Mouse (Mus musculus) layer of hippocampus, postnatal 36 days (tissue): ENCODE results near the gene Nudt7. TPM values are rescaled to one million over a fixed set of nuclear protein-coding genes. Genes with fewer than 3 reads are reported as not detected.

Experiments used
- DNase-seq, 2 experiments: peaks; one replicate each; pipeline ENCODE4 v3.0.0; 2022
- total RNA-seq, 2 experiments: library from RNA; stranded (reverse); gene quantifications; 2 replicates each; pipeline ENCODE4 v1.2.3; 2021

Gene Nudt7
- total RNA-seq, 2 experiments from 2014 or later = 5.0 to 5.3 TPM

DNA sequence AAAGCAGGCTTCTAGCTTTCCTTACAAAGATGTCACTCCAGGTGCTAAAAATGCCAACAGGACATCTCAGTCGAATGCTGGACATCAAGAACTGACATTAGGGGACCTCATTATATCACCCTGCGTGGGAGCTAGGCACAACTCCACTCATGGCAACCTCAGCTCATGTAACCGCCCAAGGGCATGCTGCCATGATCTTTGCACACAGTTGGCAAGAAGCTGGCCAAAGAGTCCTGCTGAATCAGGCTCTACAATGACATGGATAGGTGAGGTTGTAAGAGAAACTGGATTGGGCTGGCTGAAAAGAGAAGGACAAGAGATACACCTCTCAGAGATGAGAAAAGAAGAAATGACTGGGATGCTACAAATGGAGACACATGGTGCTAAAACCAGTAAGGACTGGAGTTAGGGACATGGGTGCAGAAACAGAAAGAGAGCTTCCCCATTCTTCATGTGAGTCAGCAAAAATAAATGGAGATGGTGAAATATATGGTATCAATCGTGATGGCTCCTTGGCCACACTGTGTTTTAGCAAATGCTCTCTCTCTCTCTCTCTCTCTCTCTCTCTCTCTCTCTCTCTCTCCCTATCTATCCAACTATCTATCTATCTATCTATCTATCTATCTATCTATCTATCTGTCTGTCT is 10.4 kb downstream of the Nudt7 start:
- DNase-seq = no peak

DNA sequence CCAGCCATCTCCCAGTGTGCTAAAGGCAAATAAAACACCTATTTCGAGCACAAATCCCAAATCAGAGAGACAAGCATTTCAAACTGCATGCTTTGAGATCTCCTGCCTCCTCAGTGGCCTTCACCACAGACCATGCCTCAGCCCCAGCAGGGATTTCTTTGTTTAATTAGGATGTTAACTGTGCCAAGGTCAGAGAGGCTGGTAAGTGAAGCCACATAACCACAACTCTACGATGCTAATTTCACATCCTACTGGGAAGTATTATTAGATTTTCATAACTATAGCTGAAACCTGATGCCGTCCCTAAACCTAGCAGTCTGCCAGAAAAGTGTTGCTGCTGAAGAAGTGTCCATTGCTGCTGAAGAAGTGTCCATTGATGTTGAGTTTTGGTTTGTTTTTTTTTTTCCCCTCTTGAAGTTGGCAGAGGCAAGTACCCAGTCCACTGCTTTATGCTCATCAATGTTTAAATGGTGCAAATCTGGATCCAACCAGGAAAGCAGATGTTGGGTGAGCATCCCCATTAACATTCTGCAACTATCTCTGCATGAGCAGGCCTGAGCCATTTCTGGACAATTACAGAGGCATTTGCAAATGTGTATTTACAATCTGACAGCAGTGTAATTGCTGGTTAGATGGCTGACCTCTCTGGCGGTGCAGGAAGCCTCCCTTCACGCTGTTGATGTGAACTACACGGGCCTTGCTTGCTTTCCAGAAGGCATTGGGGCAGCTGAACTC is 20.1 kb downstream of the Nudt7 start:
- DNase-seq = no peak

DNA sequence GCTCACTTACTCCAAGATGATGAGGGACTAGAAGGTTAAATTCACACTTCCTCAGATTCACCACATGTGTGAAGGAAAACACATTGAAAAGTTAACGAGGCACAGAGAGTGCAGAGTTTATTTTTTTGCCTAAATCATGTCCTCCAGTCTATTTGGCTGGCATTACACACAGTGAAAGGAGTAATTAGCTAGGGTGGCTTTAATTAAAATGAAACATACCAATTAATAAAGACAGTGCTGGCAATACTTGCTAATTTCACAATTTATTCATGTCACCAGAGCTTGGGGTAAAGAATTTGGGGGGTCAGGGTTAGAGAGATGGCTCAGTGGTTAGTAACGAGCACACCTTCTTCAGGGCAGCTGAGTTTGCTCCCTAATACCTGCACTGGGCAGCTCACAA is 25.2 kb downstream of the Nudt7 start:
- no peak for DNase-seq

DNA sequence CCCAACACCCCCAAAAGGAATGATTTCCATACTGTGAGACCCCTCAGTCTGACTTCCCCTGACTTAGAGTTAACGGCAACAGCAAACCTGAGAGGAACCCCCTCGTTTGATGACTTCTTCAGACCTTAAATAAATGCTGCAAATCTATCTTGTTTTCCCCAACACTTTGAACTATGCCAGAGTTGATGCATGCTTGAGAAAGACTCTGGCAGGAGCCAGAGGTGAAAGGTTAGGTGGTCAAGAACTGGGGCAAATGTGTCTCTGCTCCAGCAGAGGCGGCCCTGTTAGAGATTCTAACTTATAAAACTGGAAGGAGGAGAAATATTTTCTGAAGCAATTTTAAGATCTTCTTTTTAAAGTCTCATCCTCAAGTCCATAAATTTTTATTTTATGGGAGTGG is 26.3 kb downstream of the Nudt7 start:
- DNase-seq = no peak

DNA sequence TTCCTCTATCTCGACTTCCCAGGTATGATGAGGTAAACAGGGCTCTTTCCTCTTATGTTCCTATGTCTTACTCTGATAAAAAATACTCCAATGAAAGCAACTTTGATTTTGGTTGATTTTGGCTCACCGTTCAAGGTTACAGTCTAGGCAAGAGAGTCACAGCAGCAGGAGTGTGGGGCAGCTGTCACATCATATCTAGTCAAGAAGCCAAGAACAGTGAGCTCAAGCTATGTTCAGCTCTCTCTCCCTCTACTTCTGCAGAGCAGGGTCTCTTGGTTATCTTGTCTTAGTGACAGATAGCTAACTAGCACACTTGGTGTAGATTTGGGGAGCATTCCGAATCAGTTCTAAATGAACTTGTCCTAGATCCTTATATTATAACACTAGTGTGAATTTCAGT is 30.5 kb downstream of the Nudt7 start:
- DNase-seq = no peak

DNA sequence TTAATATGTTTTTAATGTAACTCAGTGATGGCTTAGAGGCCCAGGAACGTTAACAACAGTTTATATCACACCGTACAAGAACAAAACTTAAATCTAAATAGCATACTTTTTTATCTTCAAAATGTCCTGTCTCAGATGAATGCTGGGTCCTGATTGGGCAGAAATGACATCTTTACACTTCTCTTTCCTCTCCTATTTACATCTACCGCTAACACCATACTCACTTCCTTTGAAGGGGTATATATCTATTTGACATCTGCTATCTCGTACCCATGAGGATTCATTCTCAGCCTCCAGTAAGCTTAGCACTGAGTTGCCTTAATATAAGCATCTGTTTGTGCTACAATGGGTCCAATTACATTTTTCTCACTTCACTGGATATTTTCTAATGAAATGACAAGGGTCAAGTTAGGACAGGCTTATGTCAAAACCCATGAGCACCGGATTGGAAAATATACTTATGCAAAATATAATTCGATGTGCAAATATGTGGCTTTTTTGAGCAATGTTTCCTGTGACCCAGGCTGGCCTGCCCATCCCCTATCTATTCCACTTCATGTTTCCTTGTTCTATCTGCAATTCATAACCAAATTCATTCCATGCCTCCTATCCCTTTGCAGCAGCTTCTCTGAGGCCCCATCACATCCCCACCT is 31.2 kb downstream of the Nudt7 start:
- no peak for DNase-seq

DNA sequence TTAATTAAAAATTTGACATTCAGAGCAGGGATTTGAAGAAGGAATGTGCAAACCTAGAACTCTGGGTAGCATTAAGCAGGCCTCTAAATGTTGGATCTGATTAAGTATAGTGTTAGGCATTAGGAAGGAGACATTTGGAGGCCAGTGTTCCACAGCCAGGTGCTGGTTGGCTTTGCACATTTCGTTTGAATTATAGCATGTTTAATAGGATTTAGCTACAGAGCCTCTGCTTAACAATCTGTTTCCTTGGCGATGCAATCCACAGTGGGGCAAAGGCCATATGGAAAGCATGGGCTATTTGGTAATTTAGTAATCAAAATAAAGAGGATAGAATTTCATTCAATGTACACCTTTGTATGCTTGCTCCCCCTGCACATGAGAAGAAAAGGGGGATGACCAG is 32.4 kb downstream of the Nudt7 start:
- no peak for DNase-seq

DNA sequence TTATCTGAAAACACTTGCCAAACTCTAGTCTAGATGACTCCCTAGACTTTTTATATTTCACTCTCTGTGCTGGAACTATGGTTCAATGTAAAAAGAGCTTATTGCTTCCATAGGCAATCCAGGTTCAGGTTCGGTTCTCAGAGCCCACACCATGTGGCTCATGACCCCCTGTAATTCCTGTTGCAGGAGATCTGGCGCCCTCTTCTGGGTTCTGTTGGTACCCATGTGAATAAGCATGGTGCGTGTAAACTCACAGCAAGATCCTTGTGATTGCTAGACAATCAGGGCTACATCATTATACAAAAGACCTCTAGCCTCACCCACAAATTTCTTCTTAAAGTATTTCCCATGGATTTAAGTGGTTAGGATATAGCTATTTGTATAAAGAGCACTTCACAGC is 43.4 kb downstream of the Nudt7 start:
- no peak for DNase-seq

DNA sequence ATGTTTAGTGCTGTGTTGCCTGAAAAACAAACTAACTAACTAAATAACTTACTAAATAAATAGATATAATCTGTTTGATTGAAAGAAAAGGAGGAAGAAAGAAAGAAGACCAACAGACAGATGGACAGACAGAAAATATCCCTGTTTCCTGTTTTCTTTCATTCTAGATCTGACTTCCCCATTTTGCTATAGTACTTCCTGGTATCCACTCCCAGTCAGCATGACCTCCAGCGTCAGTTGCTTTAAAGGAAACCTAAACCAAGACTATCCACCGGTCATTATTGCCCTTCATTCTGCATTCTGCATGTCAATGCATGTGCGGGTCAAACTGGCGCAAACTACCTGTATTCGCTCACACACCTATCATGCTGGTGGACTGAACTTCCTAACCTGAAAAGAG is 60.0 kb downstream of the Nudt7 start:
- no peak for DNase-seq

DNA sequence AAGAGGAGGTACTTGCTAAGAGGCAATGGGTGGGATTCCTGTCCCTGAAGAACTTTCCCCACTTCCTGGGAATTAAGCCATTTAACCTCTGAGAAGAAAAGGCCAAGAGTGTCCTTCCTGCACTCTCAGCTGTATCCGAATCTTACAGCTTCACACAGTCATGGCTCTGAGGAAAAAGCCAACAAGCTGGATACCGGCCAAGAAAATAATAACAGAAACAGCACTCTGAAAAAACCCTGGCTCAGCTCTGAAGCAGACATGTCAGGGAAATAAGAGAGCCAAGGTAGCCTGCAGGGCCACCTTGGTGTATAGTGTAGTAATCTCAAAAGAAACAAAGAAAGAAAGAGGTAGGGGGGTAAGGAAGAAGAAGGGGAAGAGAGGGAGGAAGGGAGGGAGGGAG is 65.6 kb downstream of the Nudt7 start:
- DNase-seq = no peak

Other genes with a start within 250 kb of the Nudt7 start
- 10 to 100 TPM; 14.4 to 14.8 TPM for gene Vat1l, start 72.1 kb downstream of the Nudt7 start, total RNA-seq